Mouse (Mus musculus) spleen, adult 2 months (tissue): ENCODE data around the gene Gm20388.

Experiments used
- CTCF ChIP-seq: fragments of 200-500 bp; IDR thresholded peaks from 2 replicates; pipeline ENCODE4 v1.5.1; 2011; ENCODE audit warnings: mild to moderate bottlenecking, inconsistent platforms; ENCODE audit not compliant: insufficient read depth, insufficient read length, insufficient replicate concordance; ENCODE audit errors: extremely low read depth
- POLR2A ChIP-seq: fragments of 200-500 bp; IDR thresholded peaks from 2 replicates; pipeline ENCODE4 v1.6.1; 2011; ENCODE audit warnings: low read depth, low read length, inconsistent platforms

DNA sequence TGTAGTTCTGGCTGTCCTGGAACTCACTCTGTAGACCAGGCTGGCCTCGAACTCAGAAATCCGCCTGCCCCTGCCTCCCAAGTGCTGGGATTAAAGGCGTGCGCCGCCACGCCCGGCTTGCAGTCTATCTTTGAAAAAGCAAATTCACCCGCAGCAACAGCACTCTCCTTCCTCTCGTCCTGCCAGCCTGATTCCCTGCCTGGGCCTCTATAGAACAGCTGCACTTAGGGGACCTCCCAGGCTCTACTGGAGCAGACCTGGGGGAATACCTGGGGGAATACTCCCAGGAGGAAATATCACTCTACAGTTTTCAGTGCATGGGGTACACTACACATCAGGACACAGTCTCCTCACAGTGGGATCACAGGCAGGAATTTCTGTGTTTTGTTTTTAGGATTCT lies 1938.7 kb downstream of the Gm20388 start:
- TF ChIP-seq POLR2A, result no peak
- no peak for TF ChIP-seq CTCF
